Comparison of ENCODE assay signal across 12 mouse cellular contexts in the genomic region with DNA sequence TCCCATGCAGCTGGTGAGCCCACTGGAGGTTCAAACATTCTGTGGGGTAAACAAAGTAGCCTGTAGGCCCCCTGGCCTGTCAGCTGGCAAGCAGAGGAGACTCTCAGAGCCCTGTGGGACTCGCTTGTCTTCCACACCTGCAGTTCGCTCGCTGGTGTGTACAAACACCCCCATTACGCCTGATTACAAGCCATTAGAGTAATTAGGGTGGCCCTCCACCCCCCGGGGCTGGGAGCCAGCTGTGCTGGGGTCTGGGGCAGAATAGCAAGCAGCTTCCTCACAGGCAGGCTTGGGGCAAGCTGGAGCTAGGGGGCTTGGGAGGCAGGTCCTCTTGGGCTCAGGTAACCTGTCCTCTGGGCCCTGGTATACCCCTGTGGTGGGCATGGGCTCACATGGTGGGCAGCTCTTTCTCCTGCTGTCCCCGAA.
DNase-seq lines count a peak whose midpoint lies in the region; ATAC-seq and TF ChIP-seq lines count a peak whose summit lies in the region.
"Had no signal": no experiment of that assay in that cellular context is flagged by ENCODE, and none has a peak within 500 bp of the region (broad histone marks: within the 10 kb centered on the region; RNA-seq: fewer than 3 reads in every experiment).

No protein-coding gene starts in this region.

- no peaks in the 10 kb centered on the region for H3K9me3 ChIP-seq in forebrain, embryonic 10.5 days
- H3K9me3 ChIP-seq in hindbrain, embryonic 13.5 days = no peaks in the 10 kb centered on the region
- H3K9me3 ChIP-seq in neural tube, embryonic 13.5 days = no peaks in the 10 kb centered on the region

- no peak overlapping the region for H3K9ac ChIP-seq in hindbrain, embryonic 13.5 days
- no peak overlapping the region for H3K9ac ChIP-seq in neural tube, embryonic 13.5 days

- no peaks in the 10 kb centered on the region for H3K36me3 ChIP-seq in forebrain, embryonic 10.5 days (replicated peaks)
- no peaks in the 10 kb centered on the region for H3K36me3 ChIP-seq in hindbrain, embryonic 13.5 days
- no peaks in the 10 kb centered on the region for H3K36me3 ChIP-seq in neural tube, embryonic 13.5 days

- H3K27me3 ChIP-seq in forebrain, embryonic 10.5 days (ENCODE audit: poor library complexity, severe bottlenecking) = no peaks in the 10 kb centered on the region
- no peaks in the 10 kb centered on the region for H3K27me3 ChIP-seq in hindbrain, embryonic 13.5 days
- no peaks in the 10 kb centered on the region for H3K27me3 ChIP-seq in neural tube, embryonic 13.5 days

- no peak for TF ChIP-seq CTCF in left cerebral cortex, adult 2 months (IDR thresholded peaks at IDR 0.05)

- no peak overlapping the region for H3K27ac ChIP-seq in left cerebral cortex, adult 2 months
- peak overlapping the region; percentile 68 for H3K27ac ChIP-seq in forebrain, embryonic 10.5 days
- no peak overlapping the region for H3K27ac ChIP-seq in hindbrain, embryonic 13.5 days
- H3K27ac ChIP-seq in neural tube, embryonic 13.5 days (replicated peaks) = no peak overlapping the region
- H3K27ac ChIP-seq: stomach, postnatal 0 days had no signal

- intact Hi-C loops in left cerebral cortex, postnatal 10 days (cut with DNase I) = no loop called here
- intact Hi-C loops in left cerebral cortex, adult 2 months (cut with DNase I) = no loop called here
- intact Hi-C loops in left cerebral cortex, postnatal 14 days (cut with DNase I) = no loop called here

- H3K4me3 ChIP-seq in left cerebral cortex, adult 2 months = no peak overlapping the region
- H3K4me3 ChIP-seq in forebrain, embryonic 10.5 days = no peak overlapping the region
- no peak overlapping the region for H3K4me3 ChIP-seq in hindbrain, embryonic 13.5 days
- H3K4me3 ChIP-seq in neural tube, embryonic 13.5 days = no peak overlapping the region

- ATAC-seq in hindbrain, embryonic 13.5 days (ENCODE audit: low FRiP score) = peak; percentile 51
- peak; percentile 70 for ATAC-seq in neural tube, embryonic 13.5 days (ENCODE audit: low read depth)

- H3K4me2 ChIP-seq in hindbrain, embryonic 13.5 days = no peak overlapping the region
- no peak overlapping the region for H3K4me2 ChIP-seq in neural tube, embryonic 13.5 days

- H3K4me1 ChIP-seq in forebrain, embryonic 10.5 days = peaks cover 15% of the 10 kb centered on the region
- H3K4me1 ChIP-seq in hindbrain, embryonic 13.5 days (replicated peaks) = peaks cover 23% of the 10 kb centered on the region
- peaks cover 22% of the 10 kb centered on the region for H3K4me1 ChIP-seq in neural tube, embryonic 13.5 days (replicated peaks)

- DNase-seq in left cerebral cortex, postnatal 10 days (ENCODE audit: extremely low spot score in 1 of 2, low spot score in 2 of 2) = peak; percentile 9 to 39
- no peak for DNase-seq in left cerebral cortex, adult 2 months (ENCODE audit: extremely low spot score in 1 of 2, low spot score in 2 of 2)
- no peak for DNase-seq in forebrain, embryonic 10.5 days (ENCODE audit: extremely low spot score, low spot score)
- DNase-seq in yolk sac, embryonic 10.5 days (ENCODE audit: low spot score) = no peak
- DNase-seq in cerebellum, postnatal 4 days (ENCODE audit: low spot score in 2 of 2) = no peak
- DNase-seq in left cerebral cortex, postnatal 14 days (ENCODE audit: low spot score in 2 of 2) = no peak
- DNase-seq: adrenal gland, postnatal 10 days; gastrocnemius, postnatal 36 days; lung, adult 18-20 months had no signal

- WGBS in forebrain, embryonic 10.5 days = 31% methylated on average over 6 of the region's 6 CpGs
- WGBS in hindbrain, embryonic 13.5 days = 15% methylated on average over 6 of the region's 6 CpGs
- 7% methylated on average over 6 of the region's 6 CpGs for WGBS in neural tube, embryonic 13.5 days

Comparison
In these comparisons a context has a peak if more than half of its experiments do, and no peak if none do; other contexts are left out.
1. DNase-seq: peak in left cerebral cortex, postnatal 10 days (2 of 2); none in left cerebral cortex, adult 2 months (0 of 2), forebrain, embryonic 10.5 days (single experiment), yolk sac, embryonic 10.5 days (single experiment), cerebellum, postnatal 4 days (0 of 2) and left cerebral cortex, postnatal 14 days (0 of 2).